Mouse (Mus musculus) embryonic fibroblast, embryonic 13.5 days (primary cell): ENCODE results near the gene Alpl.

ENCODE experiments used
- CTCF ChIP-seq: IDR thresholded peaks from 2 replicates; pipeline ENCODE4 v1.5.1; 2011; ENCODE audit warnings: mild to moderate bottlenecking, control low read depth, low read length, moderate library complexity, borderline replicate concordance; ENCODE audit not compliant: insufficient read depth
- POLR2A ChIP-seq: IDR thresholded peaks from 2 replicates; pipeline ENCODE4 v1.6.1; 2011; ENCODE audit warnings: low read depth, mild to moderate bottlenecking, control low read depth, low read length, moderate library complexity

- TF ChIP-seq POLR2A, result no peak
- TF ChIP-seq CTCF, result no peak
Observed at GRCm38 (mm10) chr4:137781949-137782348, 14.2 kb downstream of the Alpl start.
